Mouse (Mus musculus) limb, embryonic 15.5 days (tissue): Measurements from ENCODE around the gene Vav2. TPM values are rescaled to one million over a fixed set of nuclear protein-coding genes. Genes with fewer than 3 reads are reported as not detected.

ENCODE experiments used
- ATAC-seq: fragments of 200-750 bp; cut with Nextera tagmentation; 2 replicates; pipeline ENCODE4 v1.8.0; 2017; ENCODE audit warnings: low read depth, moderate TSS enrichment; ENCODE audit not compliant: insufficient number of reproducible peaks, low FRiP score, low TSS enrichment
- H3K27ac ChIP-seq: fragments of 300-500 bp; sonication (generic); 2 replicates; pipeline ENCODE4 v1.5.1; 2015; ENCODE audit warnings: moderate library complexity, mild to moderate bottlenecking, inconsistent platforms
- H3K27me3 ChIP-seq: fragments of 300-500 bp; sonication (generic); 2 replicates; pipeline ENCODE4 v1.6.1; 2015; ENCODE audit warnings: inconsistent platforms
- H3K36me3 ChIP-seq: fragments of 300-500 bp; sonication (generic); 2 replicates; pipeline ENCODE4 v1.6.1; 2015; ENCODE audit warnings: inconsistent platforms
- H3K4me1 ChIP-seq: fragments of 300-500 bp; sonication (generic); 2 replicates; pipeline ENCODE4 v1.6.1; 2015; ENCODE audit warnings: inconsistent platforms
- H3K4me2 ChIP-seq: fragments of 300-500 bp; sonication (generic); 2 replicates; pipeline ENCODE4 v1.6.1; 2015; ENCODE audit warnings: mild to moderate bottlenecking, inconsistent platforms
- H3K4me3 ChIP-seq: fragments of 300-500 bp; sonication (generic); 2 replicates; pipeline ENCODE4 v1.5.1; 2015; ENCODE audit warnings: mild to moderate bottlenecking, inconsistent platforms
- H3K9ac ChIP-seq: fragments of 300-500 bp; sonication (generic); 2 replicates; pipeline ENCODE4 v1.6.1; 2015; ENCODE audit warnings: inconsistent platforms
- H3K9me3 ChIP-seq: fragments of 300-500 bp; sonication (generic); 2 replicates; pipeline ENCODE4 v1.6.1; 2016; ENCODE audit warnings: inconsistent platforms
- WGBS: fragments of 180-500 bp; shearing (Covaris S2); methylation state at CpG from one replicate; pipeline ENCODE4 v1.1.7; 2015; 5-methylcytosine and 5-hydroxymethylcytosine counted together
- polyA plus RNA-seq: library from polyadenylated mRNA; unstranded; fragments of >200 nt; fragmentation: Nextera tagmentation; extraction: Ambion mirVana; gene quantifications from 2 replicates; pipeline ENCODE4 v1.2.1, GENCODE M21; 2015

Gene Vav2
- polyA plus RNA-seq, 1 experiment from 2014 or later: 5.0 TPM

DNA sequence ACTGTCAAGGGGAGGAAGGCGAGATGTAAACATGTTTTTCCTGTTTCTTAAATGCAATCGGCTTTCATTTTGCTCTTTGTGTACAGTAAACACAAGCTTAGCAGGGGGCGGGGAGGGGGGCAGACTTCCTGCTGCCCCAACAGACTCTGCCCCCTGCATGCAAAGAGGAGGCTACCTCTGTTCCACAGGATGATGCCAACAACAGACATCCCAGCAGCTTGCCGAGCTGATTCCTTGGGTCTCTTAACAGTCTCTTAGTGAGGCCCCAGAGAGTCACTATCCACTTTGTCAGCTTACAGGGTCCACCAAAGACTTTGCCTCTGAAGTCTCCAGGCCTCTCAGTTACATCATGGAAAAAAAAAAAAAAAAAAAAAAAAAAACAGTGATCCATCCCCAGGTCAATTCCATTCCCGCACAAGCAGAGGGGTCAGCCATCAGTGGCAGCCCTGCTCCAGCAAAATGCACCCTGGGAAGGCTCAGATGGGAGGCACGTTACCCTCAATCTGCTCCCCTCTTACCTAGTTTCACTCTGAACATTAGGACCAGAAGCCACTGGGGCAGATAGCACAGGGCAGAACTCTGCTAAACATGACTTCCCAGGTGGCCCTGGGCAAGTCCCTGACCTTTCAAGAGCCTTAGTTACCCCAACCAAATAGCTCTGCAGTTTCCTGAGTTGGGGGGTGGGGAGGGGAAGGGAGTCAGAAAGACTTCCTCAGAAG, 22.3 kb downstream of the Vav2 start:
- H3K4me3 ChIP-seq: no peak overlapping the region
- H3K36me3 ChIP-seq: no peaks in the 10 kb centered on the region
- H3K9ac ChIP-seq: no peak overlapping the region
- WGBS: 52% methylated on average over 6 of the region's 6 CpGs
- no peaks in the 10 kb centered on the region for H3K27me3 ChIP-seq
- no peaks in the 10 kb centered on the region for H3K9me3 ChIP-seq
- peaks cover 11% of the 10 kb centered on the region for H3K4me1 ChIP-seq
- no peak overlapping the region for H3K27ac ChIP-seq
- H3K4me2 ChIP-seq: no peak overlapping the region
- no peak for ATAC-seq

DNA sequence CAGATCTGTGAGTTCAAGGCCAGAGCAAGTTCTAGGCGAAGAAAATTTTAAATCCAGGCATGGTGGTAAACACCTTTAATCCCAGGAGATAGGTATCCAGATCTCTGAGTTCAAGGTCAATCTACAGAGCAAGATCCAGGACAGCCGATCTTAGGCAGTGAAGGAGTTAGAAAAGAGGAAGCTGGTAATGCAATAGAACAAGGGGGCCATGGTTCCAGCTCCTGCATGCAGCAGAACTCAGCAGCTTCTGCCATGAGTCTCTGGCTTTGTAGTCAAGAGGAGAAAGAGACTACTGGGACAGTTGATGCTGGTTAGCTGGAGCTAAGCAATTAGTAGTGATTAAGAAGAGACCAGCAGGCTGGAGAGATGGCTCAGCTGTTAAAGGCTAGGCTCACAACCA, 25.3 kb downstream of the Vav2 start:
- H3K4me2 ChIP-seq: no peak overlapping the region
- 78% methylated on average over 2 of the region's 2 CpGs for WGBS
- no peak overlapping the region for H3K9ac ChIP-seq
- H3K27ac ChIP-seq: no peak overlapping the region
- no peaks in the 10 kb centered on the region for H3K36me3 ChIP-seq
- no peak for ATAC-seq
- H3K27me3 ChIP-seq: no peaks in the 10 kb centered on the region
- peaks cover 18% of the 10 kb centered on the region for H3K4me1 ChIP-seq
- no peaks in the 10 kb centered on the region for H3K9me3 ChIP-seq
- H3K4me3 ChIP-seq: no peak overlapping the region

DNA sequence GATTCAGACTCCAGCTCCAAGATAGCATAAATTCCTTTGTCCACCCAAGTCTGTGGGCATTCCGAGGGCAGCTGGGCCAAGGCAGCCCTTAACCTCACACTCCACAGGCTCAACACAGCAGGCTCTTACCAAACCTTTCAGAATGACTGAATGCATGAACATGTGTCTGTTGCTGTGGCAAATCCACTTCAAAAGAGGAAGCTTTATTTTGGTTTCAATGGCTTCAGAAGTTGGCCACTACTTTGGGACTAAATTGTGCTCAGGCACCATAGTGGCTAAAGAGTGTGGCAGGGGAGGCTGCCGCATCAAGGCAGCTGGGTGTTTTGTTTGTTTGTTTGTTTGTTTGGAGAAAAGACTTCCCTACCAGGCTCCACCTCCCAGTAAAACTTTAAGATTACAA, 26.8 kb downstream of the Vav2 start:
- Histone ChIP-seq H3K9ac (no peak overlapping the region), H3K4me2 (no peak overlapping the region), H3K9me3 (no peaks in the 10 kb centered on the region), H3K27me3 (no peaks in the 10 kb centered on the region), H3K27ac (no peak overlapping the region), H3K4me1 (peaks cover 22% of the 10 kb centered on the region), H3K4me3 (no peak overlapping the region), H3K36me3 (no peaks in the 10 kb centered on the region)
- 91% methylated on average over 2 of the region's 2 CpGs for WGBS
- no peak for ATAC-seq

DNA sequence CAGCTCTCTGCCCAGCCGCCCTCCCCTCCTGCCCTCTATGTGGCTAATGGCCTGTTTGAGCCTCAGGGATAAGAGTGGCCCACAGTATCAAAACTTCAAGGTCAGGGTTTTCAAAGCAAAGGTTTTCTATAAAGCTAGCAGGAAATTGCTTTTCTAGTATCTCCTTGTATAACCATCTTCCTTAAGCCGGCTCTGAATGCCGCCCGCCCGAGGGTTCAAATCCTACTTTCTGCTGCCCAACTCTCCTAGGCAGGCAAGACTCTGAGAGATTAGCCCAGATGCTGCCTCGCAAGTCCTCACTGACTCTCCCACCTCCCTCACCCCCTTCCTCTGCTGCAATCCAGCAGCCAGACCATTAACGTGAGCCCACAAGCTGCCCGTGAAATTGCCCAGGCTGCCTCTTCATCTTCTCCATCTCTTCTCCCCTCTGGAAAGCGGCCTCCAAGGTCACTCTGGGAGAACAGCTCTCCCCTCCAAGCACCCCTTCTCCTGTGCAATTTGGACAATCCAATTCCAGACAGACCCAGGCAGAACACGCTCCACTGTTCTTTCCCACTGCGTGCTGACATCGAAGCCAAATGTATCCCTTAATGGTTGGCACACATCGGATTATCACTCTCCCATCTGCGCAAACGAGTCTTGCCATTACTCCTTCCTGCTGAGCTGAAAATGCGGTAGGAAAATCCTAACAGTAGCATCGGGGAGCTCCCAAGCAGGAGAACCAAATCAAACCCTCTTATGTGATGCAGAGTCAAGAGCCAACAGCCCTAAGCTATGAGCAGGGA, 30.0 kb downstream of the Vav2 start:
- Histone ChIP-seq H3K27ac (no peak overlapping the region), H3K9ac (no peak overlapping the region), H3K9me3 (no peaks in the 10 kb centered on the region), H3K27me3 (no peaks in the 10 kb centered on the region), H3K4me3 (no peak overlapping the region), H3K4me2 (no peak overlapping the region), H3K4me1 (peaks cover 33% of the 10 kb centered on the region), H3K36me3 (no peaks in the 10 kb centered on the region)
- 62% methylated on average over 17 of the region's 17 CpGs for WGBS
- ATAC-seq: no peak

DNA sequence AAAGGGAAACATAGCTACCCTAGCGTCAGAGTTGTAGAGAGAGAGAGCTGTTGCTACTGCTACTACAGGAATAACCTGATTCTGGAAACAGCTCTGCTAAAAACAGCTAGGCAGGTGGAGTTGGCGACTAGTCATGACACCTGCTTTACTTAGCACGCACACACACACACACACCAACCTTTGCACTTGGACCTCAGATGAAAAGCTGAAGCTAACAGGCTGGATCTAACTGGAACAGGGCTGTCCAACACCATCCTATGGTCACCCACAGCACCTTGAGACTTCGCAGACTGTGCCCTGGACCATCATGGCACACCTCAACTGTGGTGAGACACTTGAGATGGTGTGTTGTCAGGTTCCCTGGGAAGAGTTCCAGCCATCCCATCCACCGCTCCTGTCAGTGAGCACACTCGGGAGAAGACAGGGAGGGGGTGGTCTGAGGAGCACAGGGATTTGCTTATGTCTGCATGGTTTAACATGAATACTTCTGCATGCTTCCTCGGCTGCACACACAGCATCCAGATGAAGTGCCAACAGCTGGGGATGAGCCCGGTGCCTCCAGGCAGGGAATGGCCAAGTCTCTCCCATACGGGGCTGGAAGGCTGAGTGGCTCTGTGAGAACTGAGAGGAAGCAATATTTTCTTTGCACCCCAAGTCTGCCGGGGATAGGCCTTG, 32.5 kb downstream of the Vav2 start:
- Histone ChIP-seq H3K27ac (no peak overlapping the region), H3K36me3 (no peaks in the 10 kb centered on the region), H3K4me2 (no peak overlapping the region), H3K9me3 (no peaks in the 10 kb centered on the region), H3K27me3 (no peaks in the 10 kb centered on the region), H3K4me3 (no peak overlapping the region), H3K9ac (no peak overlapping the region), H3K4me1 (peaks cover 42% of the 10 kb centered on the region)
- 69% methylated on average over 10 of the region's 10 CpGs for WGBS
- ATAC-seq: no peak

DNA sequence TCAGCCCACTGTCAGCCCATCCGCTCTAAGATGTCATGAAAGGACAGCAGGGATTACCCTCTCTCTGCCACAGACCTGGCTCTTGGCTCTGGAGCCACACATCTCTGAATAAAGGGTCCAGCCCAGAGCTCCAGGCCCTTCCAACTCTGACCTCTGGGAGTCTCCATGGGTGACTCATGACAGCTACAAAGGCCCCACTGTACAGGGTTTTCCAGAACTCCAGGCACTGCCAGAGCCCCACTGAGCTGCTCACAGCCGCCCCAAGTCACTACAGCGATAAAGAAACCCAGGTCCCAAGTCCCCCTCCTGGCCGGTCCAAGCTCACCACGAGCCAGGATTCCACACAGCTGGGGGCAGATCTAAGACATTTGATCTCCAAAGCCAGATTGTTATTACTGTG, 34.6 kb downstream of the Vav2 start:
- Histone ChIP-seq H3K27me3 (no peaks in the 10 kb centered on the region), H3K36me3 (no peaks in the 10 kb centered on the region), H3K9me3 (no peaks in the 10 kb centered on the region), H3K4me3 (no peak overlapping the region), H3K4me2 (no peak overlapping the region), H3K4me1 (peaks cover 45% of the 10 kb centered on the region), H3K27ac (peak overlapping the region; percentile 43; the same call in 1 of the 2 replicates), H3K9ac (no peak overlapping the region)
- 30% methylated on average over 5 of the region's 5 CpGs for WGBS
- ATAC-seq: peak; percentile 33; the same call in 1 of the 2 replicates

DNA sequence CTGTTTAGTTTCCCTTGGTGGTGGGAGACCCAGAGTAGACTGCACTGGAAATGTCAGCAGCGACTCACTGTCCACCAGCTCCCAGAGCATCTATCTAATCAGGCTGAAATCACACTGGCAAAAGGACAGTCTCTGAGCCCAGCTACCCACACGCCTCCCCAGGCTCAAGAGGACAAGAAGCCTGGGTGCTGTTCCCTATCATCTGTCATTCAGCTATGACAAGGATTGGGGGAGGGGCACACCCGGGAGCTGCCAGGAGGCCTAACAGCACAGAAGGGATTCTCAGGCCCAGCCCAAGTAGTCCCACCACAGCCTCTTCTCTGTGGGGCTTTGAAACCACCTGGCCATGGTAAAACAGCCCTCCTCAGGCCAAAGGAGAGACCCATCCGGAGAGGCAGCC, 36.1 kb downstream of the Vav2 start:
- Histone ChIP-seq H3K4me3 (no peak overlapping the region), H3K9me3 (no peaks in the 10 kb centered on the region), H3K4me2 (no peak overlapping the region), H3K9ac (no peak overlapping the region), H3K4me1 (peaks cover 33% of the 10 kb centered on the region), H3K27me3 (no peaks in the 10 kb centered on the region), H3K36me3 (no peaks in the 10 kb centered on the region), H3K27ac (no peak overlapping the region)
- 53% methylated on average over 4 of the region's 4 CpGs for WGBS
- ATAC-seq: no peak

DNA sequence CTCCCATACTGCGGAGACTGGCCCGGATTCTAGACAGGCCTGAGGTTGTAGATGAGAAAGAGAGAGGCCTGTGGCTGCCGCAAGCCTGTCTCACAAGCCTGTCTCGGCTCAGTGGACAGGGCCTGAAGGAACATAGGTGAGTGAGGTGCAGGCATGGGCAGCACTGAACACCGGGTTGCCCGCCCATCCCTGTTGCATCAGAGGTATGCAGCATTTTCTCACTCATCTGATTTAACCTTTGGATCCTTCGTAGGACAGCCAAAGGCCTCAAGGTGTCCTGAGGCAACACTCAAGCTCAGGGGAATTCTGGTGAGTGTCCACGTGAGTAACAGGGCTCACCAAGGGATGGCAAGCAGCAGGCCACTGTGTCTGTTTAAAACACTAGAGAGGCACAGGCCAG, 36.5 kb downstream of the Vav2 start:
- H3K4me1 ChIP-seq: peaks cover 32% of the 10 kb centered on the region

DNA sequence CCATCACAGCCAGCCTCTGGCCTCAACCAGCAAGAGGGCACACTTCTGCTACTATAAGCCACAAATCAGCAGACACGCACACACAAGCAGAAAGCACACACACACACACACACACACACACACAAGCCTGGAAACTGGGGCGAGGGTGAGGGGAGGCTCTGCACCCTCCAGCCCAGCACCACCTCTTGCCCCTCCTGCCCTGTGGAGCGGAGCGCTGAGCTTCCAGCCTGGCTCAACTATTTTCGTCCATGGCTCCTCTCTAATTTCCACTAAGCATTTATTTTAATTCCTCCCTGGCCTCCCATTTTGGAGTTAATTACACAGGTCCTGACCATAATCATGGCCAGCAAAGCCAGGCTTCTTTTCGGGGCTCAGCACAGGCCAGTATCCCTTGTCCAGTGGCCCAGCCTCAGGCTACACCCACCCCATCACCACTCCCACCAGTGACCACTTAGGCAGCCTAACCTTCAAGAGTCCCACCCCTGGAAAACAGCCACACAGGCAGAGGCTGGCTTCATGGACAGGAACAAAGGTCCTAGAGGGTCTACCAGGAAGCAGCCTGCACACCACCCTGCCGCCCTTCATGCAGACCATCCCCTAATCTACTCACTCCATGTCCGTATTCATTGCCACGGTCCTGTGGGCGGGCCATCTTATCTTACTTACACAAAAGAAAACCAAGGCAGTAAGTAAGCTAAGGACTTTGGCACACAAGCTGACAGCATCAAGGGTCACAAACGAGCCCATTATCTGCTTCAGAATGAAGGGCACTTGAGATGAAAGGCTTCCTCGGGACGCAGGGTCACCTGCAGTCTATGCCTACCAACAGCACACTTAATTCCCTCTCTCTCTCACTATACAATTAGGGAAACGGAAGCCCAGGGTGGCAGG, 37.3 kb downstream of the Vav2 start:
- no peak overlapping the region for H3K4me2 ChIP-seq
- H3K4me3 ChIP-seq: no peak overlapping the region
- H3K4me1 ChIP-seq: peaks cover 34% of the 10 kb centered on the region
- H3K27ac ChIP-seq: no peak overlapping the region; the same call in 1 of the 2 replicates
- no peak overlapping the region for H3K9ac ChIP-seq
- H3K27me3 ChIP-seq: no peaks in the 10 kb centered on the region
- ATAC-seq: no peak
- no peaks in the 10 kb centered on the region for H3K36me3 ChIP-seq
- H3K9me3 ChIP-seq: no peaks in the 10 kb centered on the region
- 57% methylated on average over 14 of the region's 14 CpGs for WGBS

More for the DNA sequence above, 36.5 kb downstream of the Vav2 start:
- 73% methylated on average over 8 of the region's 8 CpGs for WGBS
- Histone ChIP-seq H3K36me3 (no peaks in the 10 kb centered on the region), H3K9ac (no peak overlapping the region), H3K27ac (no peak overlapping the region), H3K9me3 (no peaks in the 10 kb centered on the region), H3K4me2 (no peak overlapping the region), H3K27me3 (no peaks in the 10 kb centered on the region), H3K4me3 (no peak overlapping the region)
- ATAC-seq: no peak

DNA sequence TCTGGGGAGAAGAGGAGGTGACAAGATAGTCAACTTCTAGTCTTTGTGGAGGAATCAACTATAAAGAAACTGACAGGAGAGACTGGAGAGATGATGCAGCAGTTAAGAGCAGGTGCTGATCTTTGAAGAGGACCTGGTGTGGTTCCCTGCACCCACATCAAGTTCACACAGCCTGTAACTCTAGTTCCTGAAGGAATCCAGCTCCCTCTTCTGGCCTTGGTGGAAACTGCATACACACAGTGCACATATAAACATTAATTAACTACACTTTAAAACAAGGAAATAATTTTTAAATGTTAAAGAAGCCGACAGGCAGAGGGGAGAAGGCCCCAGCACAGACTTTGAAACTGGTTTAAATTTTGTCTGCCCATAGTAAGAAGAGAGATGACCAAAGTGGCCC, 39.6 kb downstream of the Vav2 start:
- Histone ChIP-seq H3K9me3 (no peaks in the 10 kb centered on the region), H3K27ac (no peak overlapping the region), H3K4me1 (peaks cover 21% of the 10 kb centered on the region), H3K4me2 (no peak overlapping the region), H3K9ac (no peak overlapping the region), H3K27me3 (no peaks in the 10 kb centered on the region), H3K36me3 (no peaks in the 10 kb centered on the region), H3K4me3 (no peak overlapping the region)
- 76% methylated on average over 1 of the region's 1 CpGs for WGBS
- ATAC-seq: no peak

DNA sequence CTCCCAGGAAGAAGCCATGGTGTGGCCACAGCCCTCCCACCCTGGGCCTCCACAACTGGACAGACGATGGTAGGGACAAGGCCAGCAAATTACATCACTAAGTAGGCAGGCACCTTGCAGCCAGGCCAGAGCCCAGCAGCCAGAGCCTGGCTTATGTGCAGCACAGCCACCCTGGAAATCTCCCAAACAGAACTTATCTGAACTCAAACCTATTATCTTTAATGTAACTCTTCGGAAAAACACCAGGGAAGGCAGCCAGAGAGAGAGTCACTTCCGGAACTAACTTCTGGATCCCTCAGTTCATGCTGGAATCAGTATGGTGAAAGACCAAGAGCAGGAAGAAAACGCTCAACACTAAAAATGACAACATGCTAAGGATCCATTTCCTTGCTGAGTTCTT, 45.1 kb downstream of the Vav2 start:
- no peak overlapping the region for H3K4me3 ChIP-seq
- H3K27ac ChIP-seq: 0 out of 2 replicates have a peak overlapping the region, but pooled peaks have one; percentile 11
- ATAC-seq: no peak
- no peaks in the 10 kb centered on the region for H3K9me3 ChIP-seq
- no peak overlapping the region for H3K9ac ChIP-seq
- WGBS: 61% methylated on average over 4 of the region's 4 CpGs
- no peaks in the 10 kb centered on the region for H3K36me3 ChIP-seq
- peaks cover 27% of the 10 kb centered on the region for H3K4me1 ChIP-seq
- H3K27me3 ChIP-seq: no peaks in the 10 kb centered on the region
- no peak overlapping the region for H3K4me2 ChIP-seq
